Mouse (Mus musculus) frontal cortex, postnatal 36 days (tissue): ENCODE results near the gene Pex16.

ENCODE experiments used
- DNase-seq, 2 experiments: peaks; one replicate each; pipeline ENCODE4 v3.0.0; 2022; ENCODE audit warnings: low spot score in 2 of 2

Gene Pex16

DNA sequence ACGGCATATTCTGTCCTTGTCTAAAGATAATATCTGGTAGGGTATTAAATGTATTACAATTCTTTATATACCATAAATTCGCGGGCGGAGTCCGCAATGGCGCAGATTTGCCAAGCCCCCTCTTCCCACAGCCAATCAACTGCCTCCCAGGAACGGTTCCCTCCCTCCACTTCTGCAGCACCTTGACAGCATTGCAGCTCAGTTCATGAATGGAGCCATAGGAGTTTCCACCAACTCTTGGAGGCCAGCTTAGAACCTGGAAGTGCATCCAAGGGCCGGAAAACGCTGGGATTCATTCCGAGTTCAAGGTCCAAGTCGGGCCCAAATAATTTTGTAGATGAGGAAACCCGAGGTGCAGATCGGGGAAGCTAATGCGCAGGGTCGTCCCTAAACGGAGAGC, at the start of gene Pex16, which contains the start of gene Large2:
TSS of gene Pex16 (plus strand) at position 163 of the 400 bp plus-strand sequence.
TSS of gene Large2 (minus strand) at position 356 of the 400 bp plus-strand sequence.
- peak; percentile 50 to 62 for DNase-seq

DNA sequence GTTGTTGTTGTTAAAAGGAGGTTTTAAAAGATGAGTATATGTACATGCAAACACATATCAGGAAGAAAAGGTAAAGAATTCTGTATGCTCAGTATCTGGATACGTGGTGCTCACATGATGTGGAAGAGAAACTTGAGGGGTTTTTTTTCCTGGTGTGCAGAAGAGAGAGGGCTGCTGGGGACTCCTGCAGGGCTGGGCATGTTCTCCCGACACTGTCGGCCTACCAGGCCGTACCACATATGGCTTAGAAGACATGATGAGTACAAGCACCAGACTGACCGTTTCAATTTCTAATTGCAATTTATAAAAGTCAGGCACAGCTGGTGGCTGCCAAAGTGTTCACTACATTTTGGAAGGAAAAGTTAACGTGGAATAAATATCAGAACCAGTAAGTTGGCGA, 48.8 kb upstream of the Pex16 start:
- no peak for DNase-seq

DNA sequence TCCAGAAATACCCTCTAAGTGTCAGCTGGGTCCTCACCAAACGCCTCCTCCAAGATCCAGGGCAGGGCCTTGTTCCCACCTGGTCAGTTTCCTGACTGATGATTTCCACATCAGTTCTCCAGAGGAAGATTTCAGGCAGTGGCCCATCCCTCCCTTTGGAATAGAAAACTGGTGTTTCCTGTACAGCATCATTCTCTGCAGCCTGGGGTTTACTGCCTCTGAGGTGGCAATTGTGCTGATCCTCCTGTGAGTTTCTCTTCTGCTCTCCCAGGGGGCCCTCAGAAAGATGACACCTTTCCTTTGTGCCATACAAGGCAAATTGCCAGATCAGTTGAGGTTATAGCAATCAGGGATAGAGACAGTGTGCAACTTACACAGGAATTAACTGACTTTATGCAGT, 48.3 kb upstream of the Pex16 start:
- DNase-seq: no peak

GRCm38 (mm10) chr2:92327601-92328000, 46.9 kb upstream of the Pex16 start:
- no peak for DNase-seq

- DNase-seq: no peak
Observed at GRCm38 (mm10) chr2:92328206-92328605, 46.3 kb upstream of the Pex16 start.

DNA sequence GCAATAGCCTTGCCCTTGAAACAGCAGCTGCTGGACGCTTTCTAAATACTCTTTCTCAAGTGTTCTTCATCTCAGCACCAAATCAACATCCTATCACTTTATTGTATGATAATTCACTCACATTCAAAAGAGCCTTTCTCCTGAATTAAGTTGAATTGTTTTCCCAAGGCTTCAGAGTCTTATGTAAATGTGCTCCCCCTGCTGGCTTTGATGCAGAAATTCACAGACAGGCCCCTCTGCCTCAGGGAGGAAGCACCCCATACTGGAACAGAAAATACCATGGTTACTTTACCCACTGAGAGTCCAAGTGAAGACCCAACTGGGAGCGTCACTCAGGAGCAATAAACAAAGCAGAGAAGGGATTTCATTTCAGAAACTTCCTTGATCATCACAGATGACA, 43.6 kb upstream of the Pex16 start:
- DNase-seq: peak; percentile 22 to 42

DNA sequence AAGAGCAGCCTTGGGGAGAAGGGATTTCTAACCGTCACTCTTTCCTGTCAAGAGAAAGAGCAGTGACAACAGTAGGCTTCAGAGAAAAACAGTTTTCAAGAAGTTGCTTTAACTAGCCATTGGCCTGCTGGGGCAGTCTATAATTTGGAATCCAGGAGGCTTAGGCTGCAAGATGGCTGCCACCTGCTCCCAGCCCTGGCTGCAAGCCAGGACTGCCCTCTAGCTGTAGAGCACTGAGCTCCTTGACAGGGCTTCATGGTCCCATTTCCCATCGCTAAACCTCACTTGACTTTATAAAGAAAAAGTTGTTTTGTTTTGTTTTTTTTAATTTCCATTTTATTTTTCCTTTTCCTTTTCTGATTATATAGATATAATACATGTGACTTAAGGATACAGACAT, 43.1 kb upstream of the Pex16 start:
- DNase-seq: no peak

DNA sequence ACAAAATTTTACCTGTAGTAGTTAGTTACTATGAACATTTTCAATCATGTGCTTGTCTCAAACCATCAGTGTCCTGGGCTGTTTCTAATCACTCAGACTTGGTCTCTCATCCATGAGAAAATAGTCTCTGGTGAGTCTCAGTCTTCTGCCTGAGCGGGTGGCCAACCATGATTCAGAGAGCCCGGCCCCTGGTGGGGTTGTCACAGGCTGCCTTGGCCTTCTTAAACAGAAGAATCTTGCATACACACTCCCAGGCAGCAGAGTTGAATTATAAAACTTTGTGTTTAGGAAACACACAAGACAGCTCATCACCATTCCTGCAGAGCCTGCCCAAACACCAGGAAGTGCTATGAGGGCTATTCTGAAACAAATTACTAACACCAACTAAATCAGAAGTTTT, 42.6 kb upstream of the Pex16 start:
- DNase-seq: no peak

DNA sequence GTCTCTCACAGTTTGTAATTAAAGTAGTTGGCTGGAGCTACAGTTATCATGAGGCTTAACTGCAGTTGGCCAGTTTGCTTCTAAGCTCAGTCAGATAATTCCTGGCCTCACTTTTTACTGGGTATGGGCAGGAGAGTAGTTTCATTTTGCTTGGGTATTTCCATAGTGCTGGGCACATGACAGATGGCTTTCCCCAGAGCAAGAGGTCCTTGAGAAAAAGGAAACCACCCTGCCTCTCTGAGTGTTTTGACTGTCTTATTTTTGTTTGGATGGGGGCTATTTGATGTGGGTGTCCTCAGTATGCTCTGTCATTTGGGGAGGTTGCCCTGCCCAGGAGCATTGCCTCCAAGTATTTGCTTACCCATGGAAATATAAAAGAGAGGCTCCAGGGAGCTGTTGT, 32.1 kb upstream of the Pex16 start:
- no peak for DNase-seq

- no peak for DNase-seq
Observed at GRCm38 (mm10) chr2:92347191-92347590, 27.3 kb upstream of the Pex16 start.

DNA sequence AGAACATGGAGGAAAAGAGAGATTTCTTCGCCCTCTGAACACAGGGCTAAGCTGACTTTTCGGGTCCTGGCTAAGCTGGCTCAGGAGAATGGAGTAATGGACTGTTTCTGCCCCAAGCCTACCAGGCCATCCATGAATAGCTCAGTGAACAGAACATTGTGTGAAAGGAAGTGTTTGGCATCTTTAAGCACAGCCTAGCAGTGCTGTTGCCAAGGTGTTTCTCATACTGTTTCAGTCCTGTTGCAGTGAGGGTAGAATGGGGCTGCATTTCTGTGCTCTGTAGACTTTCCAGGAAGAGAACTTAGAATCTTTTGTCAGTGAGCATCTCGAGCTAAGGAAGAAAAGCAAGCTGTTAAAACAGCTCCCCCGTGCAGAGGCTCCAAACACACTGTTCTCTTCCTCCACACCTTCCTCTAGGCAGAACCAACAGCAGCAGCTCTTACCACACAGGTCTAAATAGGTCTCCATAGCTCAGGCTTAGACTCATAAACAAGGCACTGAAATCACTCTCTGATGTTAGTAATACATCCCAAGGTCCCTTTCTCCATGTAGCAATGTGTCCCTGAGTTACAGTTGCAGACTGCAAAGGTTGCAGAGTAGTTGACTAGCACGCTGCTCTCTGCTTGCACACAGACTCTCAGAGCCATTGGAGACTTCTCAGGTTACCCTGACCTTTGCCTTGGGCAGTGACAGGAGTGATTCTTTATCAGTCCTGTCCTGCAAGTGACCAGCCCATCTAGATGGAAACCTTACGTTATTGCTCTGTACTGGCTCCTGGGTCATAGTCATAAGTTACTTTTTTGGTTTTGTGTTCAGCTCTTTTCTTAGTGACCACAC, 24.7 kb upstream of the Pex16 start:
- DNase-seq: no peak

GRCm38 (mm10) chr2:92350686-92351085, 23.8 kb upstream of the Pex16 start:
- no peak for DNase-seq

DNA sequence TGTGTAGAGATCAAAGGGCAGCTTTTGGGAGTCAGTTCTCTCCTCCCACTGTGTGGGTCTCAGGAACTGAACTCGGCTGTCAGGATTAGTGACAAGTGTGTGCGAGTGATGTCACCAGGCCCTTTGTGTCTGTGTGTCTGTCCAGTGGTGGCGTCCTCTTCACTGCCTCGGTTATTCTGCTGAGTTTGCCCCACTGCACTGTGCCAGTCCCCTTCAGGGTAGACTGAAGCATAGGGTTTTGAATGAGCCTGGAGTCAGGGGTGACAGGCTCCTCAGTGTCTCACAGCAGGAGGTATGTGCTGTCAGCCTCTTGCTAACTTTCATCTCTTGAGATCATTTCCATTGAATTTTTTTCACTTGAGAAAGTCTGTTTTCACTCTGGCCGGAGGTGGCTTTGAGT, 21.1 kb upstream of the Pex16 start:
- no peak for DNase-seq

GRCm38 (mm10) chr2:92354224-92354623, 20.3 kb upstream of the Pex16 start:
- no peak for DNase-seq

DNA sequence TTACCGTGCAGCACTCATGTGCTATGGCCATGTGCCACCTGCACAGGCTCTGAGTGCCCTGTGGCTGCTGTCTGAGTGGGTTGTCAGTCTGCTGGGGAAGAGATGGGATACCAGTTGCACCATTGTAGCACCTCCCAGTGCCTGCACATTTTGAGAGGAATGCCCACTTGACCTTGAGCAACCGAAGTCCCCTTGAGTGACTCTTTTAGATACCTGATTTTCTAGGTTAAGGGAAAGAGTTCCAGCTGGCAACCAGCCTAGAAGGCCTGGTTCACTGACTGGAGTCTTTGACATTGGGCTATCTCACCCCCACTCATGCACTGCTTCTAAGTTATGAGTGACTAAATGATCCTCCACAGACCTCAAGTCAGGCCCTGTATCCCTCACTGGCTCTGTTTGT, 15.2 kb upstream of the Pex16 start:
- no peak for DNase-seq

- DNase-seq: no peak
Observed at GRCm38 (mm10) chr2:92360186-92360823, 14.2 kb upstream of the Pex16 start.

DNA sequence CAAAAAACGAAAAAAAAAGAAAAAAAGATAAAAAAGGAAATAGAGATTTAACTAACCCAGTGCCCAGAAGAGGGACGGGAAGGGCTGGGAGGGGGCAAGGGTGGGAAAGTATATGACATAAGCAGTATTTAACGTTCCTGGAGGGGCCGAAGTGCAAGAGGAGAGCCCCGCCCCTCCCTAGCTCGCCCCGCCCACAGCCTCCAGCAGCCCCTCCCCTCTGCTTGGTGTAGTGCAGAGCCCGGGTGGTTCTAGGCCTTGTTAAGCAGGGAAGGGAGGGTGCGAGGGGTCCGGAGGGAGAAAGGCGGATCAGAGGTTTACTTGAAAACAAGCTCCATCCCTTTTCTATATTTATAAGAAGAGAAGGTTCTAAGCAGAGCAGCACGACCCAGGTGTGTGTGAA, 13.6 kb upstream of the Pex16 start:
- DNase-seq: no peak

- no peak for DNase-seq
Observed at GRCm38 (mm10) chr2:92361795-92362194, 12.7 kb upstream of the Pex16 start.

- DNase-seq: no peak
Observed at GRCm38 (mm10) chr2:92362571-92363228, 11.8 kb upstream of the Pex16 start.

GRCm38 (mm10) chr2:92364086-92364485, 10.4 kb upstream of the Pex16 start:
- DNase-seq: no peak

DNA sequence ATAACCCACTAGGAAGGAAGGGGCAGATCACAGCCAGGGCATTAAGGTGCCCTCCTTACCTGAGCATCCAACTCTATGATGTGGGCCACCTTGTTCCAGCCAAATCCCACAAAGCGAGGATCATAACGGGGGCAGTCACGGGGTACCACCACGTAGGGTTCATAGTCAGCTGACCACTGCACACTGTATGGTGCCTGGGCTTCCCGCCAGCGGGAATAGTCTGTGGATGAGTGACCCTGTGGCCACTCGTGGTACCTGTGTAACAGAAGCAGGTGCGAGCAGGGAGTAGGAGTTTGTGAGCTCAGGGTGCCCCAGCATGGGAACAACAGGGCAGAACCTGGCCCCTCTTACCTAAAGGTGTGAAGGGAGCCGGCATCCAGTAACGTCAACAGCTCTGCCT, 8.9 kb upstream of the Pex16 start:
- no peak for DNase-seq

DNA sequence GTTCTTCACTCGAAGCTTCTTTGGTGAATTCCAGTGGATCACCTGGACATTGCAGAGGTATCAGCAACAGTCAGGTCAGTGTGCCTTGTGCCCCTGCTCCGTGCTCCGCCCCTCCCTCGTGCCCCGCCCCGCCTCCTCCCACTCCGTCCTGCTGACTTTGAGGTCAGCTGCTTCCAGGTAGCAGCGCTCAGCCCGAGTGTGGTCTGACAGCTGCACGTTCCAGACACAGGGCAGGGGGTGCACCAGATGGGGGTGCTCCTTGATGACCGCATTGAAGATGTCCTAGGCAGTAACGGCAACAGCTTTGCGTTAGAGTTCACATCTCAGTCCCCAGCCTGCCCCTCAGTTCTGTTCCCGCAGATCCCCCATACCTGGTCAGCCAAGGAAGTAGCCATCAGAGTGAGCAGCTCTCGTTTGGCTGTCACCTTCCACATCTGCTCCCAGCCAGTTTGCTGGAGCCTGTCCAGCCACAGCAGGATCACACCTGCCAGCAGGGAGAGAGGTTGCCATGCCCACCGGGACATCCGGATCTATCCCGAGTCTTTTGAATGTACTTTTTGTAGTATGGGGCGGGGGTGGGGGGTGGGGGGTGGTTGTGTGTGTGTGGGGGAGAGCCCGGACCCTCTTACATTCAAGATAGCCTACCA, 7.0 kb upstream of the Pex16 start:
- DNase-seq: no peak
